Mouse (Mus musculus) urinary bladder, adult 18-20 months (tissue): Measurements from ENCODE around the gene Olfr1201.

ENCODE experiments used
- DNase-seq, 2 experiments: peaks; one replicate each; pipeline ENCODE4 v3.0.0; 2022; ENCODE audit warnings: low spot score in 2 of 2, mixed read lengths in 2 of 2

Gene Olfr1201

GRCm38 (mm10) chr2:88792736-88793135 is at the start of gene Olfr1201:
Gene Olfr1201, plus strand, starts transcription at chr2:88793036.
- no peak for DNase-seq

GRCm38 (mm10) chr2:88743379-88743778 is 49.5 kb upstream of the Olfr1201 start:
- no peak for DNase-seq

GRCm38 (mm10) chr2:88751270-88751669 is 41.6 kb upstream of the Olfr1201 start, which contains the start of gene Olfr1198:
Gene Olfr1198, minus strand, starts transcription at chr2:88751370.
- DNase-seq = no peak

DNA sequence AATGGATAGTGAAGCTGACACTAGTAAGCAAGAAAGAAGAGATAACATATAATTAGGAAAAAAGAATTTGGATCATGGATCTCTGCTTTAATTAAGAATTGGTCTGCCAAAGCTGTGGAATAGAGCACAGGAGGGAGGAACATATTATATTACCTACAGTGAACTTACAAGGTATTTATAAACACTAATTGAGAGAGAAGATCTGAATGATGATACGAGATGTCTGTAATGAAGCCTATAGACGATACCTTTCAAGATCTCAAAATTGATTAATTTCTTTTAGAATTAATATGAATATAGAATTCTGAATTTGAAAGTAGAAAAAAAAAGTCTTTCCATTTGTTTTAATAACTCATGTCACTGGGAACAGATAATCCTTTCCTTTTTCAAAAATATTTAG is 32.5 kb upstream of the Olfr1201 start, which contains the start of gene Olfr1199:
Olfr1199 (minus strand) TSS at position 101 of the 400 bp plus-strand sequence.
- no peak for DNase-seq

- no peak for DNase-seq
Observed at GRCm38 (mm10) chr2:88770388-88770787, 22.4 kb upstream of the Olfr1201 start, which contains the start of gene Olfr1200. Gene Olfr1200, minus strand, starts transcription at chr2:88770488.

- DNase-seq = no peak
Observed at GRCm38 (mm10) chr2:88814196-88814595, 21.4 kb downstream of the Olfr1201 start, which contains the start of gene Olfr1202. Gene Olfr1202, plus strand, starts transcription at chr2:88814496.

DNA sequence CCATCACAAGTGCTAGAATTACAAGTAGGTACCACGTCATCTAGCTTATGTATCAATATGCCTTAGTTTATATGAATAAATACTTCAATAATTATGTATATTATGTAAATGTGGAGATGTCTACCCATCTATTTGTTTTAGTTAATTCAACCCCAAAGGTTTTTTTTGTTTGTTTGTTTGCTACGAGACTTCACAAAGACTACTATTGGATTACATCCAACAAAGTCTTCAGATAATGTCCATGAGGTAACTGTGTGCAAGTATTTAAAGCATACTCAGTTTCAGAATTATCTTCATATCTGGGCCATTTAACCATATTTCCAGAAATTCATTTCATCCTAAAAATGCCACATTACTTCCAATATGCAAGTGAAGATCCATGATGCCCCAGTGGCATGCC is 36.6 kb downstream of the Olfr1201 start, which contains the start of gene Olfr1205:
Olfr1205 (plus strand) TSS at position 301 of the 400 bp plus-strand sequence.
- DNase-seq = no peak

GRCm38 (mm10) chr2:88838477-88838876 is 45.6 kb downstream of the Olfr1201 start:
- no peak for DNase-seq
